Mouse (Mus musculus) ES-E14 (cell line): ENCODE measurements at regions not wholly inside any gene's neighbourhood (a gene's known extent, or its start where the extent isn't known, plus 50 kb on each side); places are given as distances from the start of the nearest gene placed in this dataset.

ENCODE experiments used
- MAFK ChIP-seq: IDR thresholded peaks from 2 replicates; pipeline ENCODE4 v1.6.1; 2014; ENCODE audit warnings: mild to moderate bottlenecking, low read depth, low read length, inconsistent platforms; ENCODE audit not compliant: insufficient read depth
- ZC3H11A ChIP-seq: IDR thresholded peaks from 2 replicates; pipeline ENCODE4 v1.6.1; 2012; ENCODE audit warnings: low read depth, mild to moderate bottlenecking, inconsistent platforms, low read length, borderline replicate concordance

DNA sequence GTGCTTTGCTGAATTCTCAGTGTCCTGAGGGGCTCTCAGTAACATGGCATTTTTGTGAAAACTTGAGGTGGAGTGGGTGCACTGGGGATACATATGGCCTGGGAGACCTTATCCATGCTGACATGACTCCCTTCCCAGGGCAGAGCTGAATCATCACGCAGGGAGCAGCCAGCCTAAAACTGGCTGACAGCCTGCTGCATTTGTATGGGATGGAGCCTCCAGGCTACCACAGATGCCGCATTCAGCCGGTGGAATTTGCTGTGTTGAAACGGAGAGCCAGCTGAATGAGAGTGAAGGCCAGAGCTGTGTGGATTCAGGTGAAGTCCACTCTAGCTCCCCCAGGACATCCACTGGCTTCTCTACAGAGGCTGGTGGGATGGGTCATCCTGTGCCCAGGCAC, 85.9 kb upstream of the Prickle1 start:
- TF ChIP-seq ZC3H11A (no peak), MAFK (no peak)
